Mouse (Mus musculus): Measurements from ENCODE around the gene Rab44.

DNA sequence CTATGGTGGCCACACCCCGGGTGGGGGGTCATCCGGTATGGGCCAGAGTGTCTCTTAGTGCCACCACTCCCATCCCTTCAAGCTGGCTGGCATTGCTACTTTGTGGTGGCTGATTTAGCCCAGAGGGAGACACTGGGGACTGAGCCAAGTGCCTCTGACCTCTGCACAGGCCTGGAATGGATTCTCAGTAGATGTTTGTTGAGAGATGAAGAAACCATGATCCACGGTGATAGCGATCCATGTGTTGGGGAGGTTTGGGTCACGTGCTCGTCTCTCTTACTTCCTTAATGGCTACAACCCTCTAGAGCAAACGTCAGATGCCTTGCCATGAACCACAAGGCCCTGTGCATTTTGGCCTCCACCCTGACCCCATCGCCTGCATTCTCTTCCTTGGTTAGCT lies 42.9 kb downstream of the Rab44 start:
- TF ChIP-seq POLR2A (IDR thresholded peaks at IDR 0.05; ENCODE audit: borderline replicate concordance, low read depth, low read length) (no peak), CTCF (IDR thresholded peaks at IDR 0.05; ENCODE audit: low read depth, low read length) (no peak)
